Mouse (Mus musculus): ENCODE data around the gene Mrps6. TPM values are rescaled to one million over a fixed set of nuclear protein-coding genes. Genes with fewer than 3 reads are reported as not detected.

The Mrps6 gene
- total and polyA plus RNA-seq, 3 experiments, result 40.8 to 71.0 TPM; not detected in 1

DNA sequence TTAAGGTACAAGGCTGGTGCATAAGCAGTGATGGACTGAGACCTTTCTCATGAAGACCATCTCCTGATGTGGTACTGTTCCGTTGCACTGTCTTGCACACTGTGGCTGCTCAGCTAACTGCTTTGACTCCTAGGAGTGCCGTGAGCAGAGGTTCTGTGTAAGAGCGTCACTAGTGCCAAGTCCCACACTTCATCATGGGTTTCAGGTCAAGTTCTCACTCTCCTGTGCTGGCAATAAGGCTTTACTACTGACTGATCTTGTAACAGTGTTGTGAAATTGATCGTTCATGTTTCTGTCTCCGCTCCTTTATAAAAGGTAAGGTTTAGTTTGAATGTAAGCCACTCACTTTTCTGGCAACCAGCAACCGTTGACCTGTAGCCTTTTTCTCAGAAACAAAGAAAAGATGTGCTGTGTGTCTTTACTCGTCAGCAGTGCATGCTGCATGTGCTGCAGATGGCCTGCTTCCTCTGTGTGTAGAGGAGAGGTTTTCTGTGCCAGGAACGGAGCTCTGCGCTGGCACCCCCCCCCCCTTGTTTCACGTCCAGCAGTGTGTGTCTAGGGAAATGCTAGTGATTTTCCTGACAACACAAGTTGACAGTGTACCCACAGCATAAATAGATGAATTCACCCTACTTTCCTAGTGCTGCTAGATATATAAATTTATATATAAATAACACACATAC lies 25.8 kb downstream of the Mrps6 start:
- Histone ChIP-seq H3K4me1 (ENCODE audit: control insufficient read depth in 1 of 2, insufficient read depth in 2 of 2, low read length in 2 of 2) (no peaks in the 10 kb centered on the region; a peak in 1 of 4 replicates), H3K4me3 (ENCODE audit: control insufficient read depth in 1 of 2, insufficient read depth in 1 of 2, low read depth in 2 of 2, low read length in 2 of 2) (no peak overlapping the region), H3K9ac (ENCODE audit: control insufficient read depth, low read depth, low read length, poor library complexity, severe bottlenecking) (no peak overlapping the region), H3K36me3 (ENCODE audit: control insufficient read depth in 1 of 2, insufficient read depth in 2 of 2, low read length in 2 of 2) (peaks cover 0 to 8% of the 10 kb centered on the region in 2 experiments; a peak in 2 of 4 replicates), H3K27ac (ENCODE audit: control insufficient read depth, low read depth, low read length) (no peak overlapping the region), H3K9me3 (replicated peaks; ENCODE audit: insufficient read depth, low read length) (no peaks in the 10 kb centered on the region), H3K27me3 (ENCODE audit: control insufficient read depth in 1 of 2, insufficient read depth in 2 of 2, low read length in 2 of 2) (no peaks in the 10 kb centered on the region), H3K79me2 (ENCODE audit: control insufficient read depth, insufficient read depth, low read length, poor library complexity) (peaks cover 7% of the 10 kb centered on the region)
- TF ChIP-seq POLR2A (IDR thresholded peaks at IDR 0.05; ENCODE audit: control insufficient read depth in 1 of 2, insufficient read depth in 1 of 2, low read depth in 1 of 2, low read length in 2 of 2, poor library complexity in 1 of 2), result no peak
- TF ChIP-seq TAL1 (IDR thresholded peaks at IDR 0.05; ENCODE audit: low read length), result no peak
- no peak for TF ChIP-seq USF2 (IDR thresholded peaks at IDR 0.05; ENCODE audit: borderline replicate concordance in 1 of 2, insufficient read depth in 1 of 2, low read depth in 1 of 2, low read length in 2 of 2)
- TF ChIP-seq MAX (IDR thresholded peaks at IDR 0.05; ENCODE audit: low read length), result no peak
- no peak for TF ChIP-seq POLR2AphosphoS2 (IDR thresholded peaks at IDR 0.05; ENCODE audit: low read length)
- TF ChIP-seq ZKSCAN1 (IDR thresholded peaks at IDR 0.05; ENCODE audit: low read depth, low read length), result no peak
- no peak for DNase-seq (ENCODE audit: low read depth, low spot score)

DNA sequence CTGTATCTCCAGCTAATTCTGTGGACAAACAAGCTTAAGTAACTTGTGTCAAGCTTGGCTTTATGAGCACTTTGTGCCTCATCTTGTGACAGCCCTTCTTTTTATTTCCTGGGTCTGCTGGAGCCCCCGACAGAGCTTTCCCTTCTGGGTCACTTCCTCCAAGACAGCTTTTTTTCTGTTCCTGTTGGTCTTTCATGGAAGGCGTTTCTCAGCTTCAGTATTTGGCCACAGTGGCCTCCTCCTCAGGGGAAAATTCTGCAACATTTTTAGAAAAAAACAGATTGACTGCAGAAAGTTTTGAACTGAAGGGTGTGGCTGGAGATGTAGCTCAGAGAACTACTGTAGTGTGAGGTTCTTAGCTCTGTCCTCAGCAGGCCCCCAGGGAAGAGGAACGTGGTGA lies 31.2 kb downstream of the Mrps6 start:
- H3K4me1 ChIP-seq (ENCODE audit: control insufficient read depth in 1 of 2, insufficient read depth in 2 of 2, low read length in 2 of 2), result no peaks in the 10 kb centered on the region
- no peaks in the 10 kb centered on the region for H3K79me2 ChIP-seq (ENCODE audit: control insufficient read depth, insufficient read depth, low read length, poor library complexity)
- DNase-seq (ENCODE audit: low read depth, low spot score), result no peak

DNA sequence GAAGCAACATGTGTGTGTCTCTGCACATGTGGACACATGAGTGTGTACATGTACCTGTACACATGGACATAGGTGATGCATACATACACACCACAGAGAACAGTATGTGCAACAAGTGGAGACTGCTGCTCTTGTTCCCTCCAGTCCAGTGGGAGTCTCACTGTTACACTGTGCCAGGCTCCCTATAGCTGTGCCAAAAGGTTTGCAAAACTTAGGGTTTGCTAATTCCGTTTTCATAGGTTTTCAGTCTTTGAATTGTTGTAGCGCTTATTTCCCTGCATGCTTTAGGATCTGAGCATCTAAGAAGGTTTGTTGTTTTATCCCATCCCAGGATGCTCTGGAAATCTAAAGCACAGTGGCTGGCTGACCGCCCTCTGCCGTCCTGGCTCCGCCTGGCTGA lies 33.8 kb downstream of the Mrps6 start:
- H3K4me1 ChIP-seq (ENCODE audit: control insufficient read depth in 1 of 2, insufficient read depth in 2 of 2, low read length in 2 of 2), result no peaks in the 10 kb centered on the region
- no peak overlapping the region for H3K27ac ChIP-seq (ENCODE audit: control insufficient read depth, low read depth, low read length)
- H3K27me3 ChIP-seq (ENCODE audit: control insufficient read depth in 1 of 2, insufficient read depth in 2 of 2, low read length in 2 of 2), result no peaks in the 10 kb centered on the region
- H3K9me3 ChIP-seq (replicated peaks; ENCODE audit: insufficient read depth, low read length), result no peaks in the 10 kb centered on the region
- H3K4me3 ChIP-seq (ENCODE audit: control insufficient read depth in 1 of 2, insufficient read depth in 1 of 2, low read depth in 2 of 2, low read length in 2 of 2), result no peak overlapping the region
- H3K36me3 ChIP-seq (ENCODE audit: control insufficient read depth in 1 of 2, insufficient read depth in 2 of 2, low read length in 2 of 2), result peaks cover 0 to 6% of the 10 kb centered on the region in 2 experiments; a peak in 3 of 4 replicates
- TF ChIP-seq RAD21 (IDR thresholded peaks at IDR 0.05; ENCODE audit: low read depth, low read length), result no peak
- TF ChIP-seq MYC (IDR thresholded peaks at IDR 0.05; ENCODE audit: low read depth, low read length), result no peak
- no peak for TF ChIP-seq EP300 (IDR thresholded peaks at IDR 0.05; ENCODE audit: low read depth in 1 of 2, low read length in 2 of 2)
- TF ChIP-seq POLR2AphosphoS5 (IDR thresholded peaks at IDR 0.05; ENCODE audit: borderline replicate concordance, low read depth, low read length), result no peak
- no peak for TF ChIP-seq HCFC1 (IDR thresholded peaks at IDR 0.05; ENCODE audit: low read depth, low read length)
- TF ChIP-seq POLR2A (IDR thresholded peaks at IDR 0.05; ENCODE audit: control insufficient read depth in 1 of 2, insufficient read depth in 1 of 2, low read depth in 1 of 2, low read length in 2 of 2, poor library complexity in 1 of 2), result no peak
- no peak for TF ChIP-seq CHD2 (IDR thresholded peaks at IDR 0.05; ENCODE audit: low read length)
- TF ChIP-seq CTCF (IDR thresholded peaks at IDR 0.05 in 2 of 3, conservative IDR thresholded peaks at IDR 0.05 in 1 of 3; ENCODE audit: control insufficient read depth in 1 of 3, insufficient read depth in 1 of 3, low read depth in 2 of 3, low read length in 3 of 3, poor library complexity in 1 of 3, severe bottlenecking in 1 of 3), result no peak
- TF ChIP-seq SIN3A (IDR thresholded peaks at IDR 0.05; ENCODE audit: low read length), result no peak
- no peak for TF ChIP-seq NELFE (IDR thresholded peaks at IDR 0.05; ENCODE audit: low read depth, low read length)
- H3K79me2 ChIP-seq (ENCODE audit: control insufficient read depth, insufficient read depth, low read length, poor library complexity), result no peaks in the 10 kb centered on the region
- H3K9ac ChIP-seq (ENCODE audit: control insufficient read depth, low read depth, low read length, poor library complexity, severe bottlenecking), result no peak overlapping the region
- DNase-seq (ENCODE audit: low read depth, low spot score), result no peak

More for the DNA sequence above, 31.2 kb downstream of the Mrps6 start:
- Histone ChIP-seq H3K4me3 (ENCODE audit: control insufficient read depth in 1 of 2, insufficient read depth in 1 of 2, low read depth in 2 of 2, low read length in 2 of 2) (no peak overlapping the region), H3K9me3 (replicated peaks; ENCODE audit: insufficient read depth, low read length) (no peaks in the 10 kb centered on the region), H3K27me3 (ENCODE audit: control insufficient read depth in 1 of 2, insufficient read depth in 2 of 2, low read length in 2 of 2) (no peaks in the 10 kb centered on the region), H3K36me3 (ENCODE audit: control insufficient read depth in 1 of 2, insufficient read depth in 2 of 2, low read length in 2 of 2) (peaks cover 0 to 3% of the 10 kb centered on the region in 2 experiments; a peak in 3 of 4 replicates), H3K27ac (ENCODE audit: control insufficient read depth, low read depth, low read length) (no peak overlapping the region), H3K9ac (ENCODE audit: control insufficient read depth, low read depth, low read length, poor library complexity, severe bottlenecking) (no peak overlapping the region)
- TF ChIP-seq NELFE (IDR thresholded peaks at IDR 0.05; ENCODE audit: low read depth, low read length) (no peak), ZMIZ1 (IDR thresholded peaks at IDR 0.05; ENCODE audit: low read depth, low read length) (no peak), ZKSCAN1 (IDR thresholded peaks at IDR 0.05; ENCODE audit: low read depth, low read length) (no peak)

Measured in MEL (cell line).